Mouse (Mus musculus): ENCODE measurements around the gene Phldb2. TPM values are rescaled to one million over a fixed set of nuclear protein-coding genes. Genes with fewer than 3 reads are reported as not detected.

Phldb2 gene
- total and polyA plus RNA-seq, 3 experiments, result 0.04 TPM; not detected in 2

DNA sequence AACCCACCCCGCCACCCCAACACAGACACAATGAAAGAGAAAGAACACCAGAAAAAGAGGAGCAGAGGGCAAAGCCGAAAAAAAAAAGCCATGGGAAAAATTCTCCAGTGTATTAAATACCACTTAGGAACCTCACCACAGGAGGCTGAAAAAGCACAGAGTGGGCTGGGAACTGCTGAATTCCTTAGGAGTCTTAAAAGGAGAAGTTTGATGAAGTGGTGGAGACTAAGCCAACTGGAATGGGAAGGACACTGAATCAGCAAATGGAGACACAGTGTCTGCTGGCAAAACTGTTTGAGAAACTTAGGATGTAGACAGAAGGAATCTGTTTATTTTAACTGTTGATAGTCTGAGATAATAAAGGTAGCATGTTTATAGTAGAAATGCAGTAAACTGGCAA, 154.8 kb downstream of the Phldb2 start:
- no peak overlapping the region for H3K27ac ChIP-seq (ENCODE audit: insufficient read depth, low read depth)
- 0 out of 4 replicates have a peak, but pooled peaks cover 0 to 2% of the 10 kb centered on the region in 2 experiments for H3K4me1 ChIP-seq (ENCODE audit: control insufficient read depth in 1 of 2, insufficient read depth in 2 of 2)
- TF ChIP-seq UBTF (IDR thresholded peaks at IDR 0.05; ENCODE audit: low read depth, low read length) (no peak), TCF12 (IDR thresholded peaks at IDR 0.05; ENCODE audit: low read depth, low read length) (no peak), POLR2A (IDR thresholded peaks at IDR 0.05; ENCODE audit: low read depth, low read length) (no peak), MAFK (IDR thresholded peaks at IDR 0.05; ENCODE audit: insufficient replicate concordance, low read length) (no peak), JUN (IDR thresholded peaks at IDR 0.05; ENCODE audit: insufficient read depth, low read depth, low read length) (no peak), SIN3A (IDR thresholded peaks at IDR 0.05; ENCODE audit: low read length) (no peak), NRF1 (IDR thresholded peaks at IDR 0.05; ENCODE audit: low read depth, low read length) (no peak), EP300 (IDR thresholded peaks at IDR 0.05; ENCODE audit: low read length) (no peak), CHD1 (IDR thresholded peaks at IDR 0.05; ENCODE audit: low read depth, low read length) (no peak), MEF2A (IDR thresholded peaks at IDR 0.05; ENCODE audit: borderline replicate concordance, low read depth, low read length) (no peak)
- dilution Hi-C loops (cut with MboI; ENCODE audit: extremely low pct_ligation_motif_present, extremely low pct_unique_long_range_greater_than_20kb, low sequenced_read_pairs) (no loop called here), in situ Hi-C loops (cut with MboI; ENCODE audit: low pct_ligation_motif_present, low pct_unique_long_range_greater_than_20kb, low sequenced_read_pairs) (no loop called here)
- no peak overlapping the region for H3K9ac ChIP-seq (ENCODE audit: insufficient read depth, low read depth)
- H3K36me3 ChIP-seq (replicated peaks in 1 of 2; ENCODE audit: control insufficient read depth in 1 of 2, insufficient read depth in 1 of 2, low read length in 1 of 2), result no peaks in the 10 kb centered on the region
- no peaks in the 10 kb centered on the region for H3K79me2 ChIP-seq (replicated peaks; ENCODE audit: control insufficient read depth, extremely low read depth, insufficient read depth, poor library complexity, severe bottlenecking)
- H3K4me2 ChIP-seq (ENCODE audit: insufficient read depth, low read depth, poor library complexity, severe bottlenecking), result no peak overlapping the region
- H3K9me3 ChIP-seq (replicated peaks; ENCODE audit: low read length), result no peaks in the 10 kb centered on the region
- no peak overlapping the region for H3K4me3 ChIP-seq (replicated peaks in 1 of 3; ENCODE audit: low read depth in 2 of 3, low read length in 2 of 3, poor library complexity in 1 of 3)
- no peaks in the 10 kb centered on the region for H3K27me3 ChIP-seq (replicated peaks)
- DNase-seq (ENCODE audit: extremely low read depth), result no peak

DNA sequence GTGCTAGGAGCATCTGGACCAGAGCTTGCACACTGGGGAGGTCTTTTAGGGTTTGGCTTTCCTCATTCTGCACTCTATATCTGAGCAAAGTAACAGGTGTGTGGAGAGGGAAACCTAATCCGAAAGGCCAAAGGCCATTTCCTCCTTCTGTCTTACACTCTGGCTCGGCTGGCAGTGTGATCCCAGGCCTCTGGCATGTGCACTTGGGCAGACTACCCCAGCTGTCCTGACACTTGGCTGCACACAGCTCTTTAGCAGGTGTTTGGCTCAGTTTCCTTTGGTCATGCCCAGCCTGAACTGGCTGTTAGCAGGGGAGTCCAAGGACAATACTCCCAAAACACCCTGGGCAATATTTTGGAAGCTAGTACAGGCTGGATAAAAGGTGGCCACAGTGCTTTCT, 156.6 kb downstream of the Phldb2 start:
- Histone ChIP-seq H3K9ac (ENCODE audit: insufficient read depth, low read depth) (no peak overlapping the region), H3K4me3 (replicated peaks in 1 of 3; ENCODE audit: low read depth in 2 of 3, low read length in 2 of 3, poor library complexity in 1 of 3) (no peak overlapping the region), H3K9me3 (replicated peaks; ENCODE audit: low read length) (no peaks in the 10 kb centered on the region), H3K4me1 (ENCODE audit: control insufficient read depth in 1 of 2, insufficient read depth in 2 of 2) (0 out of 4 replicates have a peak, but pooled peaks cover 0 to 2% of the 10 kb centered on the region in 2 experiments), H3K27ac (ENCODE audit: insufficient read depth, low read depth) (no peak overlapping the region), H3K36me3 (replicated peaks in 1 of 2; ENCODE audit: control insufficient read depth in 1 of 2, insufficient read depth in 1 of 2, low read length in 1 of 2) (no peaks in the 10 kb centered on the region), H3K79me2 (replicated peaks; ENCODE audit: control insufficient read depth, extremely low read depth, insufficient read depth, poor library complexity, severe bottlenecking) (no peaks in the 10 kb centered on the region), H3K4me2 (ENCODE audit: insufficient read depth, low read depth, poor library complexity, severe bottlenecking) (no peak overlapping the region), H3K27me3 (replicated peaks) (no peaks in the 10 kb centered on the region)
- TF ChIP-seq SIN3A (IDR thresholded peaks at IDR 0.05; ENCODE audit: low read length), result no peak
- TF ChIP-seq MAX (IDR thresholded peaks at IDR 0.05; ENCODE audit: low read length), result no peak
- no peak for TF ChIP-seq NELFE (IDR thresholded peaks at IDR 0.05; ENCODE audit: low read depth, low read length)
- no peak for TF ChIP-seq POLR2A (IDR thresholded peaks at IDR 0.05; ENCODE audit: low read depth, low read length)
- TF ChIP-seq POLR2AphosphoS2 (IDR thresholded peaks at IDR 0.05; ENCODE audit: low read depth, low read length), result no peak
- dilution Hi-C loops (cut with MboI; ENCODE audit: extremely low pct_ligation_motif_present, extremely low pct_unique_long_range_greater_than_20kb, low sequenced_read_pairs) (no loop called here), in situ Hi-C loops (cut with MboI; ENCODE audit: low pct_ligation_motif_present, low pct_unique_long_range_greater_than_20kb, low sequenced_read_pairs) (no loop called here)
- no peak for DNase-seq (ENCODE audit: extremely low read depth)

DNA sequence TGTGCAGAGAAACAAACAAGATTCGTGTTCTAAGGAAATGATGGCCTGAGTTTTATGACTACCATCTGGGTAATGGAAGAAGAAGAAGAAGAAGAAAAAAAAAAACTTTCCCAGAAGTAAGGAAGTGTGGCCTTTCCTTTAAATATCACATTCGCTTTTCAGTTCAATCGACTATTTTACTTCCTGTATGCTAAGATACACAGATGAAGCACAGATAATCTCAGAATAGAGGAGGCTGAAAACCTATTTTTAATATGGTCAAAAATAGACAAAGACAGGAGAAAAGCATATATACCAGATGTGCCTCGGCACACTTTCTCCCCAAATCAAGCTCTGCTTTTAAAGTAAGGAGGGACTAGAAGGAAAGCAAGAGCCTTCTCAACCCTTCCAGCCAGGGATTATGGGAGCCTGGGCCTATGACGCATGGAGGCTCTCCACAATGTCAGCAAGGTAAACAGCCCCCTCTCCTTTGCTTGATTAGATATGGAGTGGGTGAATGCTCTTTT, 158.2 kb downstream of the Phldb2 start:
- Histone ChIP-seq H3K79me2 (replicated peaks; ENCODE audit: control insufficient read depth, extremely low read depth, insufficient read depth, poor library complexity, severe bottlenecking) (no peaks in the 10 kb centered on the region), H3K4me2 (ENCODE audit: insufficient read depth, low read depth, poor library complexity, severe bottlenecking) (no peak overlapping the region), H3K4me1 (ENCODE audit: control insufficient read depth in 1 of 2, insufficient read depth in 2 of 2) (0 out of 4 replicates have a peak, but pooled peaks cover 0 to 2% of the 10 kb centered on the region in 2 experiments), H3K9me3 (replicated peaks; ENCODE audit: low read length) (no peaks in the 10 kb centered on the region), H3K27ac (ENCODE audit: insufficient read depth, low read depth) (no peak overlapping the region), H3K4me3 (replicated peaks in 1 of 3; ENCODE audit: low read depth in 2 of 3, low read length in 2 of 3, poor library complexity in 1 of 3) (no peak overlapping the region), H3K9ac (ENCODE audit: insufficient read depth, low read depth) (no peak overlapping the region), H3K36me3 (replicated peaks in 1 of 2; ENCODE audit: control insufficient read depth in 1 of 2, insufficient read depth in 1 of 2, low read length in 1 of 2) (no peaks in the 10 kb centered on the region), H3K27me3 (replicated peaks) (no peaks in the 10 kb centered on the region)
- no peak for DNase-seq (ENCODE audit: extremely low read depth)
- 0 out of 2 replicates have a peak, but pooled peaks have one; percentile 12 for TF ChIP-seq ELF1 (IDR thresholded peaks at IDR 0.05; ENCODE audit: low read depth, low read length)
- TF ChIP-seq JUND (conservative IDR thresholded peaks at IDR 0.05; ENCODE audit: low read depth, low read length), result no peak
- peak; percentile 76; the same call in 1 of the 2 replicates for TF ChIP-seq TBP (conservative IDR thresholded peaks at IDR 0.05; ENCODE audit: low read depth, low read length)
- TF ChIP-seq MAX (IDR thresholded peaks at IDR 0.05; ENCODE audit: low read length), result no peak
- TF ChIP-seq MEF2A (IDR thresholded peaks at IDR 0.05; ENCODE audit: borderline replicate concordance, low read depth, low read length), result no peak
- dilution Hi-C loops (cut with MboI; ENCODE audit: extremely low pct_ligation_motif_present, extremely low pct_unique_long_range_greater_than_20kb, low sequenced_read_pairs), result no loop called here
- in situ Hi-C loops (cut with MboI; ENCODE audit: low pct_ligation_motif_present, low pct_unique_long_range_greater_than_20kb, low sequenced_read_pairs), result no loop called here
